Mouse (Mus musculus) heart, embryonic 14.5 days (tissue): Measurements from ENCODE around the gene Xpnpep2. TPM values are rescaled to one million over a fixed set of nuclear protein-coding genes. Genes with fewer than 3 reads are reported as not detected.

Experiments used
- ATAC-seq: fragments of 200-750 bp; cut with Nextera tagmentation; 2 replicates; pipeline ENCODE4 v1.8.0; 2017; ENCODE audit warnings: low read depth, moderate TSS enrichment; ENCODE audit not compliant: insufficient number of reproducible peaks, insufficient read depth, low FRiP score
- H3K27ac ChIP-seq, 2 experiments: fragments of 200-500 bp in 1 of 2; fragments of 300-500 bp in 1 of 2; sonication (generic) in 1 of 2; replicated peaks in 1 of 2; 2 replicates each; pipeline ENCODE4 v1.5.1; 2012 to 2014; ENCODE audit warnings: low read depth in 2 of 2, low read length in 2 of 2, control low read depth in 1 of 2, mild to moderate bottlenecking in 1 of 2, mixed read lengths in 1 of 2; ENCODE audit not compliant: control insufficient read depth in 1 of 2, insufficient read depth in 1 of 2
- H3K27me3 ChIP-seq: fragments of 300-500 bp; sonication (generic); 2 replicates; pipeline ENCODE4 v1.6.1; 2014; ENCODE audit warnings: mild to moderate bottlenecking, low read length, control low read depth; ENCODE audit not compliant: control insufficient read depth, insufficient read depth
- H3K36me3 ChIP-seq: fragments of 300-500 bp; sonication (generic); 2 replicates; pipeline ENCODE4 v1.6.1; 2014; ENCODE audit warnings: mild to moderate bottlenecking, control low read depth, low read length, mixed read lengths; ENCODE audit not compliant: control insufficient read depth, insufficient read depth
- H3K4me1 ChIP-seq, 2 experiments: fragments of 200-500 bp in 1 of 2; fragments of 300-500 bp in 1 of 2; sonication (generic) in 1 of 2; 2 replicates each; pipeline ENCODE4 v1.6.1; 2012 to 2014; ENCODE audit warnings: low read length in 2 of 2, control low read depth in 1 of 2, mixed read lengths in 1 of 2; ENCODE audit not compliant: control insufficient read depth in 2 of 2, insufficient read depth in 2 of 2
- H3K4me2 ChIP-seq: fragments of 300-500 bp; sonication (generic); 2 replicates; pipeline ENCODE4 v1.6.1; 2014; ENCODE audit warnings: mild to moderate bottlenecking, low read length
- H3K4me3 ChIP-seq, 2 experiments: fragments of 200-500 bp in 1 of 2; fragments of 300-500 bp in 1 of 2; sonication (generic) in 1 of 2; 2 replicates each; pipeline ENCODE4 v1.5.1; 2012 to 2014; ENCODE audit warnings: low read length in 2 of 2, mild to moderate bottlenecking in 2 of 2, control low read depth in 1 of 2, low read depth in 1 of 2, moderate library complexity in 1 of 2; ENCODE audit not compliant: control insufficient read depth in 1 of 2, insufficient read depth in 1 of 2
- H3K9ac ChIP-seq: fragments of 300-500 bp; sonication (generic); 2 replicates; pipeline ENCODE4 v1.6.1; 2014; ENCODE audit warnings: mild to moderate bottlenecking, low read length
- H3K9me3 ChIP-seq: fragments of 300-500 bp; sonication (generic); 2 replicates; pipeline ENCODE4 v1.6.1; 2016; ENCODE audit warnings: low read length, control low read depth; ENCODE audit not compliant: control insufficient read depth
- WGBS: fragments of 180-500 bp; shearing (Covaris S2); extraction: QIAGEN DNeasy Blood & Tissue Kit; methylation state at CpG from one replicate; pipeline ENCODE4 v1.1.7; 2014; 5-methylcytosine and 5-hydroxymethylcytosine counted together
- polyA plus RNA-seq: library from polyadenylated mRNA; unstranded; fragments of >200 nt; fragmentation: Nextera tagmentation; extraction: Ambion mirVana; gene quantifications from 2 replicates; pipeline ENCODE4 v1.2.1, GENCODE M21; 2014

Gene Xpnpep2
- polyA plus RNA-seq, 1 experiment from 2014 or later: 0.72 TPM

- H3K9ac ChIP-seq: no peak overlapping the region
- H3K4me3 ChIP-seq: no peak overlapping the region
- no peak overlapping the region for H3K27ac ChIP-seq
- no peaks in the 10 kb centered on the region for H3K4me1 ChIP-seq
- 0 out of 2 replicates have a peak, but pooled peaks cover 5% of the 10 kb centered on the region for H3K36me3 ChIP-seq
- no peaks in the 10 kb centered on the region for H3K9me3 ChIP-seq
- H3K27me3 ChIP-seq: no peaks in the 10 kb centered on the region
- H3K4me2 ChIP-seq: no peak overlapping the region
- ATAC-seq: no peak
- WGBS: 65% methylated on average over 3 of the region's 3 CpGs
Measured at GRCm38 (mm10) chrX:48184703-48185102, 76.2 kb downstream of the Xpnpep2 start.

Other genes with a start within 250 kb of the Xpnpep2 start
- 25.6 and 27.7 TPM in 2 replicates for gene Smarca1, start 215.8 kb upstream of the Xpnpep2 start, polyA plus RNA-seq
- gene Ocrl, start 196.3 kb upstream of the Xpnpep2 start, polyA plus RNA-seq: 16.1 and 17.2 TPM in 2 replicates
- 4.7 and 5.5 TPM in 2 replicates for gene Apln, start 73.9 kb upstream of the Xpnpep2 start, polyA plus RNA-seq
- gene Sash3, start 37.7 kb downstream of the Xpnpep2 start, polyA plus RNA-seq: 1.2 and 1.6 TPM in 2 replicates
- gene Zdhhc9, start 100.2 kb downstream of the Xpnpep2 start, polyA plus RNA-seq: 3.9 TPM in 2 replicates
- gene Utp14a, start 148.1 kb downstream of the Xpnpep2 start, polyA plus RNA-seq: 9.5 and 10.8 TPM in 2 replicates
- 4.7 and 5.0 TPM in 2 replicates for gene Bcorl1, start 232.6 kb downstream of the Xpnpep2 start, polyA plus RNA-seq